23 mouse cellular contexts compared by ENCODE assay signal in genomic region chr2:110082975-110083374, GRCm38 (mm10).
A peak's percentile ranks its signal among the peaks of the same experiment; 100 is the strongest.
DNase-seq lines count a peak whose midpoint lies in the region; ATAC-seq and TF ChIP-seq lines count a peak whose summit lies in the region.
"Had no signal": no experiment of that assay in that cellular context is flagged by ENCODE, and none has a peak within 500 bp of the region (broad histone marks: within the 10 kb centered on the region; RNA-seq: fewer than 3 reads in every experiment).

No protein-coding gene starts in this region.

- peak; percentile 62 for ATAC-seq in lung, postnatal 0 days
- 0 out of 2 replicates have a peak, but pooled peaks have one; percentile 61 for ATAC-seq in intestine, postnatal 0 days
- ATAC-seq: activated CD4-positive, CD25-positive, alpha-beta regulatory T cell, adult 4 months; CD4-positive, CD25-positive, alpha-beta regulatory T cell, adult 4 months; forebrain, embryonic 13.5 days; Patski had no signal

- no peaks in the 10 kb centered on the region for H3K36me3 ChIP-seq in lung, postnatal 0 days (ENCODE audit: insufficient read depth, low read length)
- no peaks in the 10 kb centered on the region for H3K36me3 ChIP-seq in intestine, postnatal 0 days (ENCODE audit: control insufficient read depth, insufficient read depth)
- H3K36me3 ChIP-seq: embryonic facial prominence, embryonic 10.5 days; embryonic facial prominence, embryonic 12.5 days; G1E had no signal

- no peaks in the 10 kb centered on the region for H3K27me3 ChIP-seq in lung, postnatal 0 days (replicated peaks; ENCODE audit: insufficient read depth, low read length)
- no peaks in the 10 kb centered on the region for H3K27me3 ChIP-seq in intestine, postnatal 0 days (replicated peaks; ENCODE audit: control insufficient read depth, insufficient read depth, low read length)
- H3K27me3 ChIP-seq: embryonic facial prominence, embryonic 12.5 days; Patski had no signal

- no peak overlapping the region for H3K4me2 ChIP-seq in lung, postnatal 0 days (replicated peaks; ENCODE audit: low read depth, low read length)
- H3K4me2 ChIP-seq in intestine, postnatal 0 days (replicated peaks; ENCODE audit: low read depth), result no peak overlapping the region
- H3K4me2 ChIP-seq: embryonic facial prominence, embryonic 12.5 days; forebrain, embryonic 13.5 days had no signal

- 54% methylated on average over 2 of the region's 2 CpGs for WGBS in lung, postnatal 0 days
- whole genome bisulfite sequencing in lung, adult 2 months, result 62% methylated on average over 2 of the region's 2 CpGs
- 60% methylated on average over 2 of the region's 2 CpGs for WGBS in intestine, postnatal 0 days

- intact Hi-C loops in heart, postnatal 10 days (cut with DNase I), result no loop called here

- TF ChIP-seq POLR2A in lung, adult 2 months (IDR thresholded peaks at IDR 0.05; ENCODE audit: borderline replicate concordance, extremely low read depth, low read depth, low read length), result no peak

- peak; percentile 76 for DNase-seq in lung, postnatal 0 days (ENCODE audit: low spot score)
- DNase-seq in lung, postnatal 10 days, result no peak
- peak; percentile 10 for DNase-seq in lung, postnatal 36 days
- no peak for DNase-seq in lung, adult 2 months
- no peak for DNase-seq in heart, postnatal 10 days
- no peak for DNase-seq in yolk sac, embryonic 10.5 days (ENCODE audit: low spot score)
- DNase-seq: adrenal gland, adult 8-10 months; adrenal gland, postnatal 14 days; adrenal gland, postnatal 36 days; B cell, adult 2 months; cerebellum, adult 11-12 months; cerebellum, adult 2 months; cerebellum, adult 9-10 months; cerebellum, postnatal 10 days; cerebellum, postnatal 25 days had no signal

- H3K9me3 ChIP-seq in lung, postnatal 0 days (ENCODE audit: low read length), result no peaks in the 10 kb centered on the region
- H3K9me3 ChIP-seq in intestine, postnatal 0 days (ENCODE audit: control insufficient read depth), result no peaks in the 10 kb centered on the region
- H3K9me3 ChIP-seq: embryonic facial prominence, embryonic 10.5 days; embryonic facial prominence, embryonic 12.5 days; forebrain, embryonic 13.5 days; G1E had no signal

- TF ChIP-seq CTCF in lung, postnatal 0 days (IDR thresholded peaks at IDR 0.05), result no peak
- no peak for TF ChIP-seq CTCF in lung, adult 2 months (IDR thresholded peaks at IDR 0.05; ENCODE audit: insufficient read depth, low read length)
- TF ChIP-seq CTCF in intestine, postnatal 0 days (IDR thresholded peaks at IDR 0.05; ENCODE audit: low read depth), result no peak

- H3K4me3 ChIP-seq in lung, postnatal 0 days (ENCODE audit: low read depth, low read length), result no peak overlapping the region
- H3K4me3 ChIP-seq in lung, adult 2 months (replicated peaks; ENCODE audit: extremely low read depth, low read depth, low read length), result no peak overlapping the region
- H3K4me3 ChIP-seq in intestine, postnatal 0 days (ENCODE audit: low read depth, low read length), result no peak overlapping the region
- H3K4me3 ChIP-seq: embryonic facial prominence, embryonic 10.5 days; embryonic facial prominence, embryonic 12.5 days; forebrain, embryonic 13.5 days had no signal

- no peak overlapping the region for H3K9ac ChIP-seq in lung, postnatal 0 days (replicated peaks; ENCODE audit: low read depth)
- no peak overlapping the region for H3K9ac ChIP-seq in intestine, postnatal 0 days (ENCODE audit: low read depth, low read length)
- H3K9ac ChIP-seq: embryonic facial prominence, embryonic 12.5 days; forebrain, embryonic 13.5 days had no signal

- H3K4me1 ChIP-seq in lung, postnatal 0 days (ENCODE audit: insufficient read depth, low read depth, low read length), result no peaks in the 10 kb centered on the region
- H3K4me1 ChIP-seq in lung, adult 2 months (ENCODE audit: control insufficient read depth, insufficient read depth, low read length), result no peaks in the 10 kb centered on the region
- no peaks in the 10 kb centered on the region for H3K4me1 ChIP-seq in intestine, postnatal 0 days (replicated peaks; ENCODE audit: control insufficient read depth, insufficient read depth, low read length)
- H3K4me1 ChIP-seq: forebrain, embryonic 13.5 days had no signal

- TF ChIP-seq EP300 in lung, postnatal 0 days (IDR thresholded peaks at IDR 0.05), result peak; percentile 6; the same call in 1 of the 2 replicates

- no peak overlapping the region for H3K27ac ChIP-seq in lung, postnatal 0 days (ENCODE audit: low read length)
- H3K27ac ChIP-seq in intestine, postnatal 0 days (ENCODE audit: low read depth, low read length), result no peak overlapping the region
- H3K27ac ChIP-seq: embryonic facial prominence, embryonic 10.5 days; embryonic facial prominence, embryonic 12.5 days; forebrain, embryonic 13.5 days had no signal

Comparison
In these comparisons a context has a peak if more than half of its experiments do, and no peak if none do; other contexts are left out.
1. DNase-seq: peak in lung, postnatal 0 days (single experiment) and lung, postnatal 36 days (single experiment); none in lung, postnatal 10 days (single experiment), lung, adult 2 months (single experiment), heart, postnatal 10 days (0 of 2) and yolk sac, embryonic 10.5 days (single experiment).